Mouse (Mus musculus) heart, embryonic 12.5 days (tissue): ENCODE data around the gene Baiap2. TPM values are rescaled to one million over a fixed set of nuclear protein-coding genes. Genes with fewer than 3 reads are reported as not detected.

Experiments
- ATAC-seq: fragments of 200-750 bp; cut with Nextera tagmentation; 2 replicates; pipeline ENCODE4 v1.8.0; 2017; ENCODE audit warnings: moderate TSS enrichment, moderate library complexity; ENCODE audit not compliant: insufficient number of reproducible peaks, low FRiP score
- H3K27ac ChIP-seq: fragments of 300-500 bp; sonication (generic); 2 replicates; pipeline ENCODE4 v1.5.1; 2016; ENCODE audit warnings: mild to moderate bottlenecking, moderate library complexity; ENCODE audit not compliant: poor library complexity, severe bottlenecking
- H3K27me3 ChIP-seq: fragments of 300-500 bp; sonication (generic); replicated peaks from 2 replicates; pipeline ENCODE4 v1.6.1; 2016; ENCODE audit warnings: mild to moderate bottlenecking, moderate library complexity
- H3K36me3 ChIP-seq: fragments of 300-500 bp; sonication (generic); 2 replicates; pipeline ENCODE4 v1.6.1; 2016; ENCODE audit warnings: mild to moderate bottlenecking, moderate library complexity
- H3K4me1 ChIP-seq: fragments of 300-500 bp; sonication (generic); replicated peaks from 2 replicates; pipeline ENCODE4 v1.6.1; 2016; ENCODE audit warnings: mild to moderate bottlenecking
- H3K4me2 ChIP-seq: fragments of 300-500 bp; sonication (generic); 2 replicates; pipeline ENCODE4 v1.6.1; 2016; ENCODE audit warnings: mild to moderate bottlenecking, moderate library complexity
- H3K4me3 ChIP-seq: fragments of 300-500 bp; sonication (generic); 2 replicates; pipeline ENCODE4 v1.5.1; 2016; ENCODE audit warnings: mild to moderate bottlenecking
- H3K9ac ChIP-seq: fragments of 300-500 bp; sonication (generic); 2 replicates; pipeline ENCODE4 v1.6.1; 2016; ENCODE audit warnings: mild to moderate bottlenecking, moderate library complexity
- H3K9me3 ChIP-seq: fragments of 300-500 bp; sonication (generic); replicated peaks from 2 replicates; pipeline ENCODE4 v1.6.1; 2016; ENCODE audit warnings: mild to moderate bottlenecking, moderate library complexity
- WGBS: fragments of 180-500 bp; shearing (Covaris S2); methylation state at CpG from one replicate; pipeline ENCODE4 v1.1.7; 2016; 5-methylcytosine and 5-hydroxymethylcytosine counted together
- polyA plus RNA-seq: library from polyadenylated mRNA; unstranded; fragments of >200 nt; fragmentation: Nextera tagmentation; extraction: Ambion mirVana; gene quantifications from 2 replicates; pipeline ENCODE4 v1.2.1, GENCODE M21; 2016

Gene Baiap2
- polyA plus RNA-seq, 1 experiment from 2014 or later = 15.6 TPM

GRCm38 (mm10) chr11:120002041-120002440 lies 59.5 kb downstream of the Baiap2 start:
- Histone ChIP-seq H3K36me3 (peaks cover 21% of the 10 kb centered on the region), H3K4me3 (no peak overlapping the region), H3K27me3 (peaks cover 6% of the 10 kb centered on the region; the same call in 1 of the 2 replicates), H3K9me3 (no peaks in the 10 kb centered on the region), H3K4me2 (no peak overlapping the region), H3K27ac (no peak overlapping the region), H3K4me1 (peaks cover 16% of the 10 kb centered on the region), H3K9ac (no peak overlapping the region)
- ATAC-seq = no peak
- 77% methylated on average over 5 of the region's 5 CpGs for WGBS

GRCm38 (mm10) chr11:120002634-120003220 lies 60.2 kb downstream of the Baiap2 start:
- H3K27ac ChIP-seq = no peak overlapping the region

GRCm38 (mm10) chr11:120005434-120006317 lies 63.1 kb downstream of the Baiap2 start:
- WGBS = 85% methylated on average over 18 of the region's 18 CpGs
- Histone ChIP-seq H3K27ac (no peak overlapping the region), H3K9me3 (no peaks in the 10 kb centered on the region), H3K4me2 (no peak overlapping the region), H3K27me3 (peaks cover 18% of the 10 kb centered on the region), H3K4me3 (no peak overlapping the region), H3K36me3 (peaks cover 6% of the 10 kb centered on the region; the same call in 1 of the 2 replicates), H3K4me1 (no peaks in the 10 kb centered on the region), H3K9ac (no peak overlapping the region)
- ATAC-seq = no peak

More at GRCm38 (mm10) chr11:120002634-120003220, 60.2 kb downstream of the Baiap2 start:
- H3K4me2 ChIP-seq = no peak overlapping the region
- H3K27me3 ChIP-seq = peaks cover 6% of the 10 kb centered on the region; the same call in 1 of the 2 replicates
- no peak overlapping the region for H3K4me3 ChIP-seq
- no peaks in the 10 kb centered on the region for H3K9me3 ChIP-seq
- no peak overlapping the region for H3K9ac ChIP-seq
- ATAC-seq = no peak
- 91% methylated on average over 7 of the region's 7 CpGs for WGBS
- peaks cover 16% of the 10 kb centered on the region for H3K4me1 ChIP-seq
- H3K36me3 ChIP-seq = peaks cover 14% of the 10 kb centered on the region; the same call in 1 of the 2 replicates

GRCm38 (mm10) chr11:120007496-120008080 lies 65.0 kb downstream of the Baiap2 start:
- 43% methylated on average over 4 of the region's 4 CpGs for WGBS
- Histone ChIP-seq H3K9me3 (no peaks in the 10 kb centered on the region), H3K36me3 (peaks cover 4% of the 10 kb centered on the region; the same call in 1 of the 2 replicates), H3K9ac (peak overlapping the region; percentile 6; the same call in 1 of the 2 replicates), H3K27ac (no peak overlapping the region), H3K4me1 (peaks cover 13% of the 10 kb centered on the region), H3K4me2 (no peak overlapping the region), H3K27me3 (peaks cover 29% of the 10 kb centered on the region), H3K4me3 (no peak overlapping the region)
- no peak for ATAC-seq

- WGBS = 83% methylated on average over 1 of the region's 1 CpGs
- peaks cover 17% of the 10 kb centered on the region for H3K4me1 ChIP-seq
These were observed 65.9 kb downstream of the Baiap2 start for GRCm38 (mm10) chr11:120008501-120008900.

GRCm38 (mm10) chr11:120008956-120009355 lies 66.4 kb downstream of the Baiap2 start:
- Histone ChIP-seq H3K4me2 (no peak overlapping the region), H3K36me3 (peaks cover 4% of the 10 kb centered on the region; the same call in 1 of the 2 replicates), H3K9me3 (no peaks in the 10 kb centered on the region), H3K9ac (no peak overlapping the region), H3K27ac (no peak overlapping the region), H3K27me3 (peaks cover 23% of the 10 kb centered on the region), H3K4me1 (peaks cover 19% of the 10 kb centered on the region), H3K4me3 (no peak overlapping the region)
- ATAC-seq = no peak
- WGBS = 88% methylated on average over 8 of the region's 8 CpGs

More at GRCm38 (mm10) chr11:120008501-120008900, 65.9 kb downstream of the Baiap2 start:
- Histone ChIP-seq H3K9ac (no peak overlapping the region), H3K27me3 (peaks cover 23% of the 10 kb centered on the region), H3K36me3 (peaks cover 4% of the 10 kb centered on the region; the same call in 1 of the 2 replicates), H3K27ac (no peak overlapping the region), H3K4me2 (no peak overlapping the region), H3K4me3 (no peak overlapping the region), H3K9me3 (no peaks in the 10 kb centered on the region)
- ATAC-seq = no peak

- peaks cover 23% of the 10 kb centered on the region for H3K27me3 ChIP-seq
- no peak for ATAC-seq
- H3K9ac ChIP-seq = no peak overlapping the region
- H3K27ac ChIP-seq = no peak overlapping the region
- 83% methylated on average over 20 of the region's 20 CpGs for WGBS
- H3K36me3 ChIP-seq = peaks cover 4% of the 10 kb centered on the region; the same call in 1 of the 2 replicates
- H3K9me3 ChIP-seq = no peaks in the 10 kb centered on the region
- H3K4me2 ChIP-seq = no peak overlapping the region
- H3K4me3 ChIP-seq = no peak overlapping the region
- peaks cover 24% of the 10 kb centered on the region for H3K4me1 ChIP-seq
These were observed 67.4 kb downstream of the Baiap2 start for GRCm38 (mm10) chr11:120009937-120010336.

GRCm38 (mm10) chr11:120011114-120011760 lies 68.7 kb downstream of the Baiap2 start:
- peaks cover 32% of the 10 kb centered on the region for H3K4me1 ChIP-seq
- H3K36me3 ChIP-seq = no peaks in the 10 kb centered on the region
- H3K4me2 ChIP-seq = peak overlapping the region; percentile 60
- no peak overlapping the region for H3K27ac ChIP-seq
- H3K4me3 ChIP-seq = no peak overlapping the region
- ATAC-seq = no peak
- H3K9me3 ChIP-seq = no peaks in the 10 kb centered on the region
- H3K9ac ChIP-seq = no peak overlapping the region
- 68% methylated on average over 11 of the region's 11 CpGs for WGBS
- peaks cover 23% of the 10 kb centered on the region for H3K27me3 ChIP-seq

GRCm38 (mm10) chr11:120011761-120012560 lies 69.4 kb downstream of the Baiap2 start:
- Histone ChIP-seq H3K36me3 (no peaks in the 10 kb centered on the region), H3K9me3 (no peaks in the 10 kb centered on the region), H3K27me3 (peaks cover 23% of the 10 kb centered on the region), H3K4me2 (peak overlapping the region; percentile 60), H3K9ac (peak overlapping the region; percentile 16; the same call in 1 of the 2 replicates), H3K4me3 (peak overlapping the region; percentile 26), H3K27ac (no peak overlapping the region), H3K4me1 (peaks cover 32% of the 10 kb centered on the region)
- 29% methylated on average over 43 of the region's 43 CpGs for WGBS
- 0 out of 2 replicates have a peak, but pooled peaks have one; percentile 15 for ATAC-seq

GRCm38 (mm10) chr11:120012702-120013101 lies 70.1 kb downstream of the Baiap2 start:
- WGBS = 74% methylated on average over 13 of the region's 13 CpGs
- no peaks in the 10 kb centered on the region for H3K36me3 ChIP-seq
- peaks cover 34% of the 10 kb centered on the region for H3K4me1 ChIP-seq
- no peaks in the 10 kb centered on the region for H3K9me3 ChIP-seq
- ATAC-seq = no peak
- no peak overlapping the region for H3K27ac ChIP-seq
- H3K4me3 ChIP-seq = no peak overlapping the region
- no peak overlapping the region for H3K9ac ChIP-seq
- H3K4me2 ChIP-seq = peak overlapping the region; percentile 78
- peaks cover 23% of the 10 kb centered on the region for H3K27me3 ChIP-seq
